10 mouse cellular contexts compared by ENCODE assay signal in genomic region chr6:30664776-30665175, GRCm38 (mm10). TPM values are rescaled to one million over a fixed set of nuclear protein-coding genes. Genes with fewer than 3 reads are reported as not detected.
DNase-seq lines count a peak whose midpoint lies in the region; ATAC-seq and TF ChIP-seq lines count a peak whose summit lies in the region.
"Had no signal": no experiment of that assay in that cellular context is flagged by ENCODE, and none has a peak within 500 bp of the region (broad histone marks: within the 10 kb centered on the region; RNA-seq: fewer than 3 reads in every experiment).

No protein-coding gene starts in this region.

- intact Hi-C loops in heart, postnatal 36 days (cut with DNase I), result no loop called here

- WGBS in heart, embryonic 14.5 days, result 21% methylated on average over 6 of the region's 6 CpGs
- 49% methylated on average over 6 of the region's 6 CpGs for WGBS in lung, embryonic 16.5 days
- whole genome bisulfite sequencing in forebrain, postnatal 0 days, result 16% methylated on average over 6 of the region's 6 CpGs
- WGBS in neural tube, embryonic 14.5 days, result 24% methylated on average over 6 of the region's 6 CpGs

- ATAC-seq in heart, embryonic 14.5 days (ENCODE audit: insufficient number of reproducible peaks, insufficient read depth, low FRiP score, low read depth), result no peak
- ATAC-seq in lung, embryonic 16.5 days (ENCODE audit: low read depth), result no peak
- no peak for ATAC-seq in forebrain, postnatal 0 days
- ATAC-seq in neural tube, embryonic 14.5 days (ENCODE audit: low read depth), result no peak

- no peaks in the 10 kb centered on the region for H3K9me3 ChIP-seq in heart, embryonic 14.5 days (ENCODE audit: control insufficient read depth, low read length)
- no peaks in the 10 kb centered on the region for H3K9me3 ChIP-seq in lung, embryonic 16.5 days (ENCODE audit: control insufficient read depth, low read length)
- H3K9me3 ChIP-seq in forebrain, postnatal 0 days (ENCODE audit: low read length), result no peaks in the 10 kb centered on the region
- no peaks in the 10 kb centered on the region for H3K9me3 ChIP-seq in neural tube, embryonic 14.5 days (ENCODE audit: control insufficient read depth, low read length)

- H3K9ac ChIP-seq in heart, embryonic 14.5 days (ENCODE audit: low read length), result no peak overlapping the region
- no peak overlapping the region for H3K9ac ChIP-seq in lung, embryonic 16.5 days (ENCODE audit: low read length)
- H3K9ac ChIP-seq in forebrain, postnatal 0 days, result no peak overlapping the region
- no peak overlapping the region for H3K9ac ChIP-seq in neural tube, embryonic 14.5 days (replicated peaks; ENCODE audit: low read depth, low read length)

- H3K27me3 ChIP-seq in heart, embryonic 14.5 days (ENCODE audit: control insufficient read depth, insufficient read depth, low read length), result no peaks in the 10 kb centered on the region
- H3K27me3 ChIP-seq in lung, embryonic 16.5 days (ENCODE audit: control insufficient read depth, insufficient read depth, low read depth, low read length), result no peaks in the 10 kb centered on the region
- H3K27me3 ChIP-seq in forebrain, postnatal 0 days (ENCODE audit: insufficient read depth, low read length), result no peaks in the 10 kb centered on the region
- H3K27me3 ChIP-seq in neural tube, embryonic 14.5 days (ENCODE audit: control insufficient read depth, insufficient read depth, low read length), result no peaks in the 10 kb centered on the region

- H3K36me3 ChIP-seq in heart, embryonic 14.5 days (ENCODE audit: control insufficient read depth, insufficient read depth, low read length), result no peaks in the 10 kb centered on the region
- H3K36me3 ChIP-seq in lung, embryonic 16.5 days (ENCODE audit: control insufficient read depth, insufficient read depth, low read length), result no peaks in the 10 kb centered on the region
- no peaks in the 10 kb centered on the region for H3K36me3 ChIP-seq in forebrain, postnatal 0 days (ENCODE audit: insufficient read depth)
- no peaks in the 10 kb centered on the region for H3K36me3 ChIP-seq in neural tube, embryonic 14.5 days (ENCODE audit: control insufficient read depth, insufficient read depth, low read length)

- peaks cover 10 to 13% of the 10 kb centered on the region in 2 experiments for H3K4me1 ChIP-seq in heart, embryonic 14.5 days (ENCODE audit: control insufficient read depth in 2 of 2, insufficient read depth in 2 of 2, low read length in 2 of 2)
- peaks cover 24% of the 10 kb centered on the region for H3K4me1 ChIP-seq in lung, embryonic 16.5 days (replicated peaks; ENCODE audit: control insufficient read depth, insufficient read depth, low read length)
- H3K4me1 ChIP-seq in forebrain, postnatal 0 days (ENCODE audit: insufficient read depth), result no peaks in the 10 kb centered on the region
- H3K4me1 ChIP-seq in neural tube, embryonic 14.5 days (ENCODE audit: control insufficient read depth, insufficient read depth, low read length), result peaks cover 8% of the 10 kb centered on the region; the same call in 1 of the 2 replicates

- no peak for DNase-seq in heart, postnatal 36 days
- DNase-seq in lung, adult 18-20 months, result no peak
- DNase-seq in forebrain, postnatal 0 days, result peak; percentile 15
- DNase-seq in testis, postnatal 10 days (ENCODE audit: low spot score), result no peak
- DNase-seq in right cerebral cortex, postnatal 36 days (ENCODE audit: low spot score in 2 of 2), result no peak
- DNase-seq: thymus, postnatal 14 days had no signal

- peak overlapping the region; percentile 49 to 64; a peak in 2 of 4 replicates for H3K27ac ChIP-seq in heart, embryonic 14.5 days (replicated peaks in 1 of 2; ENCODE audit: control insufficient read depth in 1 of 2, insufficient read depth in 1 of 2, low read depth in 2 of 2, low read length in 2 of 2)
- peak overlapping the region; percentile 70 for H3K27ac ChIP-seq in lung, embryonic 16.5 days (ENCODE audit: low read length)
- H3K27ac ChIP-seq in forebrain, postnatal 0 days (ENCODE audit: low read depth, low read length), result no peak overlapping the region
- H3K27ac ChIP-seq in neural tube, embryonic 14.5 days (ENCODE audit: low read depth, low read length), result 0 out of 2 replicates have a peak overlapping the region, but pooled peaks have one; percentile 3

- no peak overlapping the region for H3K4me3 ChIP-seq in heart, embryonic 14.5 days (ENCODE audit: control insufficient read depth in 1 of 2, insufficient read depth in 1 of 2, low read depth in 1 of 2, low read length in 2 of 2)
- H3K4me3 ChIP-seq in lung, embryonic 16.5 days (ENCODE audit: low read length), result no peak overlapping the region
- no peak overlapping the region for H3K4me3 ChIP-seq in forebrain, postnatal 0 days (ENCODE audit: low read depth, low read length)
- no peak overlapping the region for H3K4me3 ChIP-seq in neural tube, embryonic 14.5 days (ENCODE audit: low read depth, low read length)

- H3K4me2 ChIP-seq in heart, embryonic 14.5 days (ENCODE audit: low read length), result no peak overlapping the region
- no peak overlapping the region for H3K4me2 ChIP-seq in lung, embryonic 16.5 days (ENCODE audit: low read depth, low read length)
- H3K4me2 ChIP-seq in forebrain, postnatal 0 days (ENCODE audit: low read depth), result no peak overlapping the region
- no peak overlapping the region for H3K4me2 ChIP-seq in neural tube, embryonic 14.5 days (ENCODE audit: low read depth, low read length)

- no peak for TF ChIP-seq CTCF in forebrain, postnatal 0 days (IDR thresholded peaks at IDR 0.05; ENCODE audit: low read depth)

RNA-seq across cellular contexts. Expression of gene Cpa1, which starts 25.8 kb away (rescaled TPM):
- polyA plus RNA-seq in heart, embryonic 14.5 days (2014; fragmentation: Nextera tagmentation; extraction: Ambion mirVana), result 4.5 TPM in 2 replicates
- total RNA-seq in heart, postnatal 36 days (2021), result under 1 TPM in 1 of 2 experiments, not detected in 1; 0.27 TPM
- 5.4 and 5.7 TPM in 2 replicates for polyA plus RNA-seq in lung, embryonic 16.5 days (2015; fragmentation: Nextera tagmentation; extraction: Ambion mirVana)
- total RNA-seq in forebrain, postnatal 0 days (2014; rRNA removed), result 1.1 TPM in 1 of 2 replicates, not detected in the other
- polyA plus RNA-seq in forebrain, postnatal 0 days (2015; fragmentation: Nextera tagmentation; extraction: Ambion mirVana), result 0.29 and 0.69 TPM in 2 replicates
- 0.37 and 0.50 TPM in 2 replicates for polyA plus RNA-seq in neural tube, embryonic 14.5 days (2014; fragmentation: Nextera tagmentation; extraction: Ambion mirVana)
- total RNA-seq: megakaryocyte-erythroid progenitor cell, adult 5-6 weeks had no signal

RNA-seq across cellular contexts. Expression of gene Cep41, which starts 28.8 kb away (rescaled TPM):
- polyA plus RNA-seq in heart, embryonic 14.5 days (2014; fragmentation: Nextera tagmentation; extraction: Ambion mirVana), result 9.6 and 11.3 TPM in 2 replicates
- total RNA-seq in heart, postnatal 36 days (2021), result 1 to 10 TPM; 2.5 to 2.7 TPM
- 15.6 and 16.0 TPM in 2 replicates for polyA plus RNA-seq in lung, embryonic 16.5 days (2015; fragmentation: Nextera tagmentation; extraction: Ambion mirVana)
- total RNA-seq in forebrain, postnatal 0 days (2014; rRNA removed), result 10.2 and 14.1 TPM in 2 replicates
- 8.8 and 10.6 TPM in 2 replicates for polyA plus RNA-seq in forebrain, postnatal 0 days (2015; fragmentation: Nextera tagmentation; extraction: Ambion mirVana)
- polyA plus RNA-seq in neural tube, embryonic 14.5 days (2014; fragmentation: Nextera tagmentation; extraction: Ambion mirVana), result 12.1 and 12.6 TPM in 2 replicates

RNA-seq across cellular contexts. Expression of gene Cpa5, which starts 54.0 kb away (rescaled TPM):
- polyA plus RNA-seq in heart, embryonic 14.5 days (2014; fragmentation: Nextera tagmentation; extraction: Ambion mirVana), result 0.74 TPM in 2 replicates
- not detected for total RNA-seq in heart, postnatal 36 days (2021)
- polyA plus RNA-seq in lung, embryonic 16.5 days (2015; fragmentation: Nextera tagmentation; extraction: Ambion mirVana), result 0.33 TPM in 1 of 2 replicates, not detected in the other
- total RNA-seq in forebrain, postnatal 0 days (2014; rRNA removed), result not detected in 2 replicates
- polyA plus RNA-seq in forebrain, postnatal 0 days (2015; fragmentation: Nextera tagmentation; extraction: Ambion mirVana), result 0.11 TPM in 1 of 2 replicates, not detected in the other
- not detected in 2 replicates for polyA plus RNA-seq in neural tube, embryonic 14.5 days (2014; fragmentation: Nextera tagmentation; extraction: Ambion mirVana)
- total RNA-seq: megakaryocyte-erythroid progenitor cell, adult 5-6 weeks had no signal

RNA-seq across cellular contexts. Expression of gene Mest, which starts 58.6 kb away (rescaled TPM):
- 2,556 and 2,705 TPM in 2 replicates for polyA plus RNA-seq in heart, embryonic 14.5 days (2014; fragmentation: Nextera tagmentation; extraction: Ambion mirVana)
- 10 to 100 TPM; 12.0 to 15.5 TPM for total RNA-seq in heart, postnatal 36 days (2021)
- 1,483 and 1,593 TPM in 2 replicates for polyA plus RNA-seq in lung, embryonic 16.5 days (2015; fragmentation: Nextera tagmentation; extraction: Ambion mirVana)
- 127 and 212 TPM in 2 replicates for total RNA-seq in forebrain, postnatal 0 days (2014; rRNA removed)
- polyA plus RNA-seq in forebrain, postnatal 0 days (2015; fragmentation: Nextera tagmentation; extraction: Ambion mirVana), result 90.4 and 146 TPM in 2 replicates
- polyA plus RNA-seq in neural tube, embryonic 14.5 days (2014; fragmentation: Nextera tagmentation; extraction: Ambion mirVana), result 353 and 390 TPM in 2 replicates
